Mouse (Mus musculus) layer of hippocampus, adult 9-11 months (tissue): Measurements from ENCODE around the gene Aox2.
A peak's percentile ranks its signal among the peaks of the same experiment; 100 is the strongest.
"Not testable (repeated sequence)": the region's sequence is repeated elsewhere in the genome, so short reads cannot be mapped to it uniquely, and the experiment has no call there.

Experiments
- DNase-seq: peaks from one replicate; pipeline ENCODE4 v3.0.0; 2022

The Aox2 gene

GRCm38 (mm10) chr1:58353238-58353893, 75.2 kb downstream of the Aox2 start:
- no peak for DNase-seq

- peak; percentile 65 for DNase-seq
These were observed 81.1 kb downstream of the Aox2 start for GRCm38 (mm10) chr1:58358958-58359901.

GRCm38 (mm10) chr1:58362296-58362695, 84.2 kb downstream of the Aox2 start:
- DNase-seq = no peak

- DNase-seq = no peak
These were observed 86.4 kb downstream of the Aox2 start for GRCm38 (mm10) chr1:58364551-58364950.

- DNase-seq = no peak
These were observed 87.7 kb downstream of the Aox2 start for GRCm38 (mm10) chr1:58365829-58366228.

GRCm38 (mm10) chr1:58366737-58367471, 88.8 kb downstream of the Aox2 start:
- DNase-seq = no peak

GRCm38 (mm10) chr1:58369716-58370115, 91.6 kb downstream of the Aox2 start:
- no peak for DNase-seq

GRCm38 (mm10) chr1:58374266-58374665, 96.1 kb downstream of the Aox2 start:
- DNase-seq = not testable (repeated sequence)

GRCm38 (mm10) chr1:58375574-58376147, 97.5 kb downstream of the Aox2 start:
- DNase-seq = no peak

GRCm38 (mm10) chr1:58382586-58383281, 104.6 kb downstream of the Aox2 start:
- no peak for DNase-seq

GRCm38 (mm10) chr1:58391421-58392267, 113.5 kb downstream of the Aox2 start:
- no peak for DNase-seq

GRCm38 (mm10) chr1:58392268-58392651, 114.1 kb downstream of the Aox2 start:
- DNase-seq = no peak

- DNase-seq = peak; percentile 90
These were observed 114.6 kb downstream of the Aox2 start, which contains the start of gene Bzw1 for GRCm38 (mm10) chr1:58392652-58393283. Gene Bzw1 (plus strand): TSS chr1:58392898.

- peak; percentile 33 for DNase-seq
These were observed 115.4 kb downstream of the Aox2 start for GRCm38 (mm10) chr1:58393284-58394195.

GRCm38 (mm10) chr1:58395341-58395740, 117.2 kb downstream of the Aox2 start:
- no peak for DNase-seq

GRCm38 (mm10) chr1:58396179-58396578, 118.1 kb downstream of the Aox2 start:
- no peak for DNase-seq

- no peak for DNase-seq
These were observed 119.6 kb downstream of the Aox2 start for GRCm38 (mm10) chr1:58397731-58398130.

GRCm38 (mm10) chr1:58401396-58401795, 123.3 kb downstream of the Aox2 start:
- DNase-seq = no peak

- DNase-seq = no peak
These were observed 125.6 kb downstream of the Aox2 start for GRCm38 (mm10) chr1:58403745-58404144.

GRCm38 (mm10) chr1:58407321-58407720, 129.2 kb downstream of the Aox2 start:
- no peak for DNase-seq
